Comparison of ENCODE assay signal across 8 mouse cellular contexts in genomic region chr15:98868346-98869063, GRCm38 (mm10). TPM values are rescaled to one million over a fixed set of nuclear protein-coding genes. Genes with fewer than 3 reads are reported as not detected.
DNase-seq lines count a peak whose midpoint lies in the region; ATAC-seq lines count a peak whose summit lies in the region.
"Had no signal": no experiment of that assay in that cellular context is flagged by ENCODE, and none has a peak within 500 bp of the region (broad histone marks: within the 10 kb centered on the region; RNA-seq: fewer than 3 reads in every experiment).

No protein-coding gene starts in this region.

- H3K36me3 ChIP-seq in forebrain, embryonic 15.5 days: peaks cover 30% of the 10 kb centered on the region
- peaks cover 31% of the 10 kb centered on the region for H3K36me3 ChIP-seq in liver, embryonic 11.5 days (ENCODE audit: control insufficient read depth, insufficient read depth, low read length)

- H3K27ac ChIP-seq in forebrain, embryonic 15.5 days (replicated peaks): no peak overlapping the region
- peak overlapping the region; percentile 68 for H3K27ac ChIP-seq in liver, embryonic 11.5 days (ENCODE audit: low read depth, low read length)

- peak overlapping the region; percentile 98 for H3K9ac ChIP-seq in forebrain, embryonic 15.5 days (replicated peaks)
- H3K9ac ChIP-seq in liver, embryonic 11.5 days (ENCODE audit: low read depth, low read length): peak overlapping the region; percentile 100

- DNase-seq in testis, postnatal 10 days (ENCODE audit: low spot score): peak; percentile 45
- no peak for DNase-seq in testis, postnatal 14 days (ENCODE audit: low spot score)
- no peak for DNase-seq in liver, embryonic 11.5 days (ENCODE audit: low spot score)
- DNase-seq in yolk sac, embryonic 10.5 days (ENCODE audit: low spot score): peak; percentile 52
- no peak for DNase-seq in gastrocnemius, postnatal 25 days
- DNase-seq: cerebellum, adult 9-11 months had no signal

- H3K4me2 ChIP-seq in forebrain, embryonic 15.5 days (replicated peaks): peak overlapping the region; percentile 85
- peak overlapping the region; percentile 98 for H3K4me2 ChIP-seq in liver, embryonic 11.5 days

- H3K4me1 ChIP-seq in forebrain, embryonic 15.5 days: peaks cover 42% of the 10 kb centered on the region
- peaks cover 28% of the 10 kb centered on the region for H3K4me1 ChIP-seq in liver, embryonic 11.5 days (replicated peaks; ENCODE audit: control insufficient read depth, insufficient read depth, low read length)

- H3K9me3 ChIP-seq in forebrain, embryonic 15.5 days: no peaks in the 10 kb centered on the region
- H3K9me3 ChIP-seq in liver, embryonic 11.5 days (ENCODE audit: control insufficient read depth, low read length): no peaks in the 10 kb centered on the region

- H3K27me3 ChIP-seq in forebrain, embryonic 15.5 days: no peaks in the 10 kb centered on the region
- H3K27me3 ChIP-seq in liver, embryonic 11.5 days (replicated peaks; ENCODE audit: control insufficient read depth, insufficient read depth, low read length): no peaks in the 10 kb centered on the region

- ATAC-seq in forebrain, embryonic 15.5 days (replicated peaks): no peak
- no peak for ATAC-seq in liver, embryonic 11.5 days (replicated peaks; ENCODE audit: low FRiP score)
- no peak for ATAC-seq in monocyte, adult 5-6 weeks (replicated peaks; ENCODE audit: insufficient number of reproducible peaks, low FRiP score, low TSS enrichment, poor library complexity, severe bottlenecking)

- H3K4me3 ChIP-seq in forebrain, embryonic 15.5 days: peak overlapping the region; percentile 91
- peak overlapping the region; percentile 100 for H3K4me3 ChIP-seq in liver, embryonic 11.5 days (ENCODE audit: low read depth, low read length)

- WGBS in forebrain, embryonic 15.5 days: 34% methylated on average over 11 of the region's 11 CpGs
- 31% methylated on average over 11 of the region's 11 CpGs for whole genome bisulfite sequencing in liver, embryonic 11.5 days

RNA-seq across cellular contexts. Expression of gene Kmt2d, which starts 2.5 kb away (rescaled TPM):
- 13.9 and 14.3 TPM in 2 replicates for polyA plus RNA-seq in forebrain, embryonic 15.5 days (2015; fragmentation: Nextera tagmentation; extraction: Ambion mirVana)
- 14.3 and 17.0 TPM in 2 replicates for polyA plus RNA-seq in liver, embryonic 11.5 days (2014; fragmentation: Nextera tagmentation; extraction: Ambion mirVana)
- 39.4 to 138 TPM (median 45.1 TPM) in 3 replicates for total RNA-seq in monocyte, adult 5-6 weeks (2017)
- total RNA-seq in gastrocnemius, postnatal 25 days (2021): 10 to 100 TPM; 36.6 to 43.5 TPM

RNA-seq across cellular contexts. Expression of gene Rhebl1, which starts 25.8 kb away (rescaled TPM):
- 42.7 and 46.4 TPM in 2 replicates for polyA plus RNA-seq in forebrain, embryonic 15.5 days (2015; fragmentation: Nextera tagmentation; extraction: Ambion mirVana)
- polyA plus RNA-seq in liver, embryonic 11.5 days (2014; fragmentation: Nextera tagmentation; extraction: Ambion mirVana): 6.7 and 7.4 TPM in 2 replicates
- 6.0 to 15.1 TPM (median 14.2 TPM) in 3 replicates for total RNA-seq in monocyte, adult 5-6 weeks (2017)
- 1 to 10 TPM; 2.5 to 2.9 TPM for total RNA-seq in gastrocnemius, postnatal 25 days (2021)

RNA-seq across cellular contexts. Expression of gene Dhh, which starts 29.8 kb away (rescaled TPM):
- polyA plus RNA-seq in forebrain, embryonic 15.5 days (2015; fragmentation: Nextera tagmentation; extraction: Ambion mirVana): 0.52 and 0.68 TPM in 2 replicates
- polyA plus RNA-seq in liver, embryonic 11.5 days (2014; fragmentation: Nextera tagmentation; extraction: Ambion mirVana): 0.37 and 0.45 TPM in 2 replicates
- total RNA-seq in monocyte, adult 5-6 weeks (2017): 0.19 TPM in 1 of 3 replicates, not detected in the others
- total RNA-seq in gastrocnemius, postnatal 25 days (2021): 1 to 10 TPM; 1.2 to 2.3 TPM

RNA-seq across cellular contexts. Expression of gene Prkag1, which starts 37.2 kb away (rescaled TPM):
- 89.0 and 91.7 TPM in 2 replicates for polyA plus RNA-seq in forebrain, embryonic 15.5 days (2015; fragmentation: Nextera tagmentation; extraction: Ambion mirVana)
- polyA plus RNA-seq in liver, embryonic 11.5 days (2014; fragmentation: Nextera tagmentation; extraction: Ambion mirVana): 128 and 140 TPM in 2 replicates
- total RNA-seq in monocyte, adult 5-6 weeks (2017): 128 to 132 TPM (median 132 TPM) in 3 replicates
- 10 to 100 TPM; 43.6 to 43.9 TPM for total RNA-seq in gastrocnemius, postnatal 25 days (2021)

RNA-seq across cellular contexts. Expression of gene Lmbr1l, which starts 49.5 kb away (rescaled TPM):
- 43.2 and 45.2 TPM in 2 replicates for polyA plus RNA-seq in forebrain, embryonic 15.5 days (2015; fragmentation: Nextera tagmentation; extraction: Ambion mirVana)
- polyA plus RNA-seq in liver, embryonic 11.5 days (2014; fragmentation: Nextera tagmentation; extraction: Ambion mirVana): 1.6 and 2.8 TPM in 2 replicates
- 54.7 to 97.4 TPM (median 92.2 TPM) in 3 replicates for total RNA-seq in monocyte, adult 5-6 weeks (2017)
- 1 to 10 TPM; 6.1 to 6.6 TPM for total RNA-seq in gastrocnemius, postnatal 25 days (2021)

Comparison
In these comparisons a context has a peak if more than half of its experiments do, and no peak if none do; other contexts are left out.
1. DNase-seq: peak in testis, postnatal 10 days (single experiment) and yolk sac, embryonic 10.5 days (single experiment); none in testis, postnatal 14 days (single experiment), liver, embryonic 11.5 days (single experiment) and gastrocnemius, postnatal 25 days (single experiment).